Mouse (Mus musculus) ES-E14 (cell line): ENCODE results near the gene Spag17.
"Not testable (repeated sequence)": the region's sequence is repeated elsewhere in the genome, so short reads cannot be mapped to it uniquely, and the experiment has no call there.

Source experiments
- HCFC1 ChIP-seq: IDR thresholded peaks from 2 replicates; pipeline ENCODE4 v1.6.1; 2012; ENCODE audit warnings: low read length, inconsistent platforms, borderline replicate concordance; ENCODE audit not compliant: insufficient read depth
- ZNF384 ChIP-seq: IDR thresholded peaks from 2 replicates; pipeline ENCODE4 v1.6.1; 2012; ENCODE audit warnings: low read depth, low read length, inconsistent platforms

DNA sequence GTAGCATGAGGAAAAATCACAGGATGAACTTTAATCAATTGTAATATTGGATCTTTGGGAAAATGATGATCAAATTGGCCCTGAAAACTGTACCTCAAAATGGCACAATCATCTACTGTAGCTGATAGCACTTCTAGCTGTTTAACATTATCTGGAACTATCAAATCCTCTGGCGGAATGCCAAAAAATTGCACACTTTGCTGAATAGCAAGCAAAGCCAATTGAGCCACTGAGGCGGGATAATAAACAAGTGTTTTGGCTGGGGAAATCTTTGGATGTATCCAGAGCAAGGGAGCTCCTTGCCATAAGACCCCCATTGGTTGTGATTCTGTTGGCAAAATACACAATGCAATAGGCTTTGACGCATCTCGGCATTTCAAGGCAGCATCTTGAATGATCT lies 9.5 kb downstream of the Spag17 start:
- TF ChIP-seq ZNF384, HCFC1: not testable (repeated sequence)
